Mouse (Mus musculus) spleen, adult 18-20 months (tissue): ENCODE results near the gene 7530416G11Rik.

ENCODE experiments used
- DNase-seq, 2 experiments: peaks; one replicate each; pipeline ENCODE4 v3.0.0; 2022; ENCODE audit warnings: mixed read lengths in 2 of 2

Gene 7530416G11Rik

GRCm38 (mm10) chr15:85503127-85503526 lies at the start of gene 7530416G11Rik:
Gene 7530416G11Rik (minus strand): TSS chr15:85503227.
- DNase-seq, result no peak

- DNase-seq, result no peak
Measured at GRCm38 (mm10) chr15:85546500-85546899, 43.5 kb upstream of the 7530416G11Rik start.

GRCm38 (mm10) chr15:85545369-85545768 lies 42.3 kb upstream of the 7530416G11Rik start:
- DNase-seq, result no peak

DNA sequence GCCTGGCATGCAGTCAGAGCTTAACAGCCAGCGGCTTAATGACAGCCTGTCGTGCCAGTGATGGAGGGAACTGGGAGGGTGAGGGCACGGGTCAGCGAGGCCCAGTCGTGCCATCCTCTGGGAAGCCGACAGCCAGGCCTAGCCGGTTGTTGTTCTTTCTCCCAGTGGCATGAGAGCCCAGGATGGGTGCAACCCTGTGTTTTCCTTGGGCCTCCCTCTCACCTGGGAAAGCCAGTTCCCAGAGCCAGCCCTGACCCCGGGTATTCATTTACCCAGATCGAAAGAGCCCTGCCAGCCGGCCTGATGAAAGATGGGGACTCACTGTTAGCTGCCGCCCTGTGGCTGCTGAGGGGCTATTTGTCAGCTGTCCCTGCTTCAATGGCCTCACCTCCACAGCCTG lies 35.1 kb upstream of the 7530416G11Rik start:
- DNase-seq, result no peak

- DNase-seq, result no peak
Measured at GRCm38 (mm10) chr15:85537151-85537550, 34.1 kb upstream of the 7530416G11Rik start.

DNA sequence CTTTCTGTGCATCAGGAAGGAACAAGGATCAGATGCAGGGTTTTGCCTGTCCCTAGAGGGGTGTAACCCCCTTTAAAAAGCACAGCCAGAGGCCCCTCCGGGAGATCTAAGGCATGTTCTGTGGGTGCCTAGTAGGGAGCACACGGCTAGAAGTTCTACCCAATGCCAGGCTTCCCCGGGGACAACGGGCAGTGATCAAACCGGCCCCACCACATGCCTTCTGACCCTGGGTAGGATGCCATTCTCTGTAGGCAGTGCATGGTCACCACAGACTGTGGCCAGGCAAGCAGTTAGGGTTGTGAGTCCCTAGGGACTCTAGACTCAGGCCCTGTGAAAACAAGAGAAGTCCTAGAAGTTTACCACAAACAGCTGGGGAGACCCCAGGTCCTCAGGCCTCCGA lies 31.6 kb upstream of the 7530416G11Rik start:
- DNase-seq, result no peak

DNA sequence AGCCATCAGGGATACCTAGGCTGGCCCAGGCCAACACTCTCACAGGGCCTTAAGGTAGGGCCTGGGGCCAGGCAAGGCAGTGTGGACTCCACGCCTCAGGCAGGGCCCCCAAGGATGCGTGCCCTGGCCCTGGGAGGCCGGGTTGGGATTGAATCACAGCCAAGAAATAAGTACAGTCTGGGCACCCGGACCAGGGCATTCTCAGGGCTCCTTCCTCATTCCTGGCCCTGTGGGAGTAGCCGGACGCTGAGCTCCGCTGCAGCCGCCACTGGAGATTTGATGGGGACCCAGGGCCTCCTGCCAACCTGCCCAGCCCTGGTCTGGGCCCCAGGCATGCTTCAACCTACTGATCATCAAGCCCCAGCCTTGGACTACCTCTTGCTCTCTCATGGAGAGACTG lies 31.2 kb upstream of the 7530416G11Rik start:
- no peak for DNase-seq

DNA sequence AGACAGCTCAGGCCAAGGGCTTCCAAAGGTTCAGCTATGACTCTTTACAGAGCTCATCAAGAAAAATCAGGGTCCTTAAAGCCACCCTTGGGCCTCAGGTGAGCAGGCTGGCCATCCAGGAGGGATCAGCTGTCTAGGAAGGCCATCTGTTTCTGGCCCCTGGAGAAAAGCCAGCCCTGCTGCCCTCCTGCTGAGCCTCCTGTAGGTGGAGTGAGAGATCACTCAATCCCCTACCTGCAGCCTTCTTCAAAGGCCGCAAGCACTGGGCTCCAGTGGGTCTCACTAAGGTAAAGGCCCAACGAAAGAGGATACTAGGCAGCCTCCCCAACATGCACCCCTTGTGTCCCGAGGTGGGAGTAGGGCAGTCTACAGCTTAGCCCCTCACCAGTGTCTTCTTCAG lies 29.0 kb upstream of the 7530416G11Rik start:
- no peak for DNase-seq

GRCm38 (mm10) chr15:85529911-85530310 lies 26.9 kb upstream of the 7530416G11Rik start:
- no peak for DNase-seq

DNA sequence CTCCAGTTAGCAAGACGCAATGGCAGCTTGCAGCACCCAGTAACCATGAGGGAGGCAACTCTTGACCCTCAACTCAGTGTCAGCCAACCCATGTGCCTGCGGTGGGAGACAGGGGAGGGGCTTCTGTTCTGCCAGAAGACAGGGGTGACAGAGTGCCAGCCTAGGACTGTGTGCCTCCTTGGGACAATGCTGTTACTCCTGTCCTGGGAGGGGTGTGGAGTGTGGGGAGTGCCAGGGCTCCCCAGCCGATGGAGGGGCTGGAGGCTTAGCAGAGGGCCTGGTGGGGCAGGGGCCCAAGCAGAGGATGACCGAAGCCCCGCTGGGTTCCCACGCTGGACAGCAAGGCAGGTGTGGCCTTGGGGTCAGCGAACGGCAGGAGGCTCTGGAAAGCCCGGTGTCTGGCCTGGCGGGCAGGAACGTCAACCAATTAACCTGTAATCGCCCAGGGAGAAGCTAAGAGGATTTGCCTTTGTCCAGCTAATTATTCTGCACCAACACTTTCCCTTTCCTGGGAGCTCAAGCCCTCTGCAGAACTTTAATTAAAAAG lies 21.4 kb upstream of the 7530416G11Rik start:
- DNase-seq, result no peak

- no peak for DNase-seq
Measured at GRCm38 (mm10) chr15:85523173-85523991, 20.4 kb upstream of the 7530416G11Rik start.

DNA sequence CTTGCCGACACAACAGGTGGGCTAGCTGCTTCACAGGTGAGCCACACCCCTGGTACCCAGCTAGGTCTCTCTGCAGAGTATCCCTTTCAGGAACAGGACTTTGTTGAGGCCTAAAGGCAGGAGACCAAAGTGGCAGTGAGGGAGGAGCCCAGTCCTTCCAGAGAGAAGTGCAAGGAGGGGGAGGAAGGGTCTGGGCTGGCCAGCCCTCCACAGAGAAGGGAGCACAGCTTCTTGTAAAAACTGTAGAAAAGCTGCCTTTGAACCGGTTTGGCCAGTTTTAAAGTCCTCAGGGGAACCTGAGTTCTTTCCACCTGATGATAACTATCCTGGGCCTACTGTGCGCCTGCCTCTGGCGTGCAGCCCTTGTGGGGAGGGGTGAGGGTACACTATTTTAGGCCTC lies 16.4 kb upstream of the 7530416G11Rik start:
- DNase-seq, result no peak

DNA sequence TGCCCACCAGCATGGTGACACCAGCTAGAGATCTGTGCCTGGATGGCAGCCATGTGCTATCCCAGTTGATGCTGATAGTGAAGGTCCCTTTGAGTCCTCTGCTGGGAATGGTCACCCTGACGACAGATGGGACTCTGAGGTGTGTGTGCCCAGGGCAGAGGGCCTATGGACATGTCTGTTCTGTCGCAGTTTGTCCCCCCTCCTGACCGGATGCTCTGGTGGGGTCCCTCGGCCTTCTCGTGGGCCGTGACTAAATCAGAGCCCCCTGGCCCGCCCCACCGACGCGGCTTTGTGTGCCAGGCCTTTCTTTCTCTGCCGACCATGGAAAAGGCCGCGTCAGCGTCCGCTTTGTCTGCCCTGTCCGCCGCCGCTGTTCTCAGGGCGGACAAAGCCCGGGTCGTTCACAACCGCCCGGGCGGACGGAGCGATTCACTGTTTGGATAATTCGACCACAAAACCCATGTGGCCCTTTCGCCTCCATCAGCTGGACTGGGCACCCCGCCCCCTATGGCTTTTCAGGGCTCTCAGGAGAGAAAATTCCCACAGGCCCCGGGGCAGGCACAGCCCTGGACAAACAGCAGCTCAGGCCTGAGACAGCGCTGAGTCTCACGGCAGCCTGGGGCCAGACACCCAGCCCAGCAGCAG lies 4.5 kb upstream of the 7530416G11Rik start:
- DNase-seq, result no peak

GRCm38 (mm10) chr15:85506680-85507079 lies 3.7 kb upstream of the 7530416G11Rik start:
- DNase-seq, result no peak

DNA sequence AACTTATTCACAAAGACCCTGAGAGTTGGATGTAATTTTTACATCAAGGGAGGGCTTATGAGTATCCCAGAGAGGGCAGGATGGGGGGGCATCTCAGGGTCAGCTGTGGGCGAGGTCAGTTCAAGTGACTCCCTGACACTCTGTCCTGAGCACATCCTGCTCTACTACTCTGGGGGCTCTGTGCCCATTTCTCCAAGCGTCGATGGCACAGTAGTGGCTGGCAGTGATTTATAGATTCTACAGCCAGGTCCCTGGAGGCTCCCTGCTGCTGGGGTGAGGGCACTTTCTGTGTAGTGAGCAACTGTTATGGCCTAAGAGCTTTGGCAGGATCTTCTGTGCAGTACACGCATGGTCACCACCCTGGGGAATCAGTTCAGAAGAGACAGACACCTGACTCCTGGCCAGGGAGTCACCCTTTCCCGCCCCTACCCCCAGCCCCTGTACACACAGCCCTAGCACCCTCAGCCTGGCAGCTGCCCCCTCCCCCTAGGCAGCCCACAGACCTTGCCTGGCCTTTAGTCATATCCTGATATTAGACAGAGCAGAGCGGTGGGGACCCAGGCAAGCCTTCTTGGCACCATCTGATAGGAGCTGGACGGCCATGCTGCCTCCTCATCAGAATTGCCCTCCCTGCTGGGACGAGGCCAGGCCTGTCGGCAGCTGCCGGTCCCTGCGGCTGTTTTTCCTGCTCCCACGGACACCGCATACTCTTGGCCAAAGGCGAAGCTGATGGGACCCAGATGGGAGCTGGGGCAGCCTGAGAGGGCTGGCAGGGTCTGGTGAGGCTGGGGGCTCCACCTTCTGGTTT lies 2.3 kb upstream of the 7530416G11Rik start:
- DNase-seq, result no peak

GRCm38 (mm10) chr15:85500267-85500666 lies 2.8 kb downstream of the 7530416G11Rik start:
- no peak for DNase-seq

DNA sequence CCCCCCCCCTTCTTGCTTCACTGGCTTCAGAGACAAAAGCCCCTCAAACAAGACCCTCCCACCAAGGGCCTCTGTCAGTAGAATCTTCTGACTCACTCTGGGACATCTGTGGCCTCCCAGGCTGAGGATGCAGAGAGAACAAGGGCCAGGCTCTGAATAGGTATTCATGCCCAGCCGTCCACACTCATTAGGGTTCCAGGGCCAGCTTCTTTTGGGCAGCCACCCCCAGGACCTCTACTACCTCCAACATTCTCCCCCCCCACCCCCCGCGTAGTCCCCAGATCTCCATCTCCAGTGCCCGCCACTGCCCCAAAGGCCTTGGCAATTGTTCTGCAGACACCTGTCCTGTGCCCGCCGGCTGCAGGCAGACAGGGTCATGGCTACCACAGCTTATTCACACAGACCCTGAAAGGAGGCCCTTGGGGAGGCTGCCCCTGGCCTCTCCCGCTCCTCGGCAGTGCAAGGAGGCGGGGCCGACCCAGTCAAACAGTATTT lies 5.0 kb downstream of the 7530416G11Rik start:
- DNase-seq, result no peak

- no peak for DNase-seq
Measured at GRCm38 (mm10) chr15:85497548-85497947, 5.5 kb downstream of the 7530416G11Rik start.

GRCm38 (mm10) chr15:85494163-85494621 lies 8.8 kb downstream of the 7530416G11Rik start:
- DNase-seq, result no peak

GRCm38 (mm10) chr15:85489751-85490150 lies 13.3 kb downstream of the 7530416G11Rik start:
- DNase-seq, result no peak

DNA sequence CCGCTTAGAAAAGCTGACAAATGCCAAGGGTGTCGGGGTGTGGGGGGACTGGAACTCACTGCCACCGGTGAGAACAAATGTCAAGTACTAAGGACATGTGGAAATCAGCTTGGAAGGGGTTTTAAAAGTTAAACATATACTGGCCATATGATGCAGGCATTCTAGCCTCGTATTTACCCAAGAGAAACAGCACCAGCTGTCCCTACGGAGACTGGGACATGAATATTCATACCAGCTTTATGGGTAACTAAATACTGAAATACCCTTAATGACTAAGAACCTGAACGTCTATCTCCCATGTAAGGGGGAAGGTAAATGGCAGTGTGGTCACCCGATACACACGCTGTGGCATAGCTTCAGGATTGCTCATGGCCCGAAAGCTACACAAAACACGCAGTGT lies 14.1 kb downstream of the 7530416G11Rik start:
- no peak for DNase-seq

DNA sequence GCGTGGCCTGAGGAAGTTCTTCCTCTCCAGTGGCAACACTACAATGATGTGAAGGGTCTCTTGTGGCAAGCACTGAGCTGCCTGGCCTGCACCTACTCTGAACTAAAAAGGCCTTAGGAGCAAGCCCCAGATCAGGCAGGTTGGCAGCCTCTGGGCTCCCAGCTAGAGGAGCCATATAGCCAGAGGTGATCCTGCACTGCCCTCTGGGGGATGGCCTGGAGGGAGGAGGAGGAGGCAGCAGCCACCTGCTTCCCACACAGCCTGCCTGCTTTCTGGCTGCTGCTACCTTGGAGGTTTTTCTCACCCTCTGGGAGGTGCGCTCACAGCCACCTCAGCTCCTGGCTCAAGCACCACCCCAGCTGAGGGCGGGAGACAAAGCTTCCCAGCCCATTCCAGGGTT lies 22.4 kb downstream of the 7530416G11Rik start:
- DNase-seq, result no peak

GRCm38 (mm10) chr15:85479919-85480318 lies 23.1 kb downstream of the 7530416G11Rik start:
- no peak for DNase-seq
